Mouse (Mus musculus): ENCODE measurements around the gene Fastkd3. TPM values are rescaled to one million over a fixed set of nuclear protein-coding genes. Genes with fewer than 3 reads are reported as not detected.

Fastkd3 gene
- polyA plus RNA-seq (2012; rRNA removed) = 6.7 and 9.0 TPM in 2 replicates

DNA sequence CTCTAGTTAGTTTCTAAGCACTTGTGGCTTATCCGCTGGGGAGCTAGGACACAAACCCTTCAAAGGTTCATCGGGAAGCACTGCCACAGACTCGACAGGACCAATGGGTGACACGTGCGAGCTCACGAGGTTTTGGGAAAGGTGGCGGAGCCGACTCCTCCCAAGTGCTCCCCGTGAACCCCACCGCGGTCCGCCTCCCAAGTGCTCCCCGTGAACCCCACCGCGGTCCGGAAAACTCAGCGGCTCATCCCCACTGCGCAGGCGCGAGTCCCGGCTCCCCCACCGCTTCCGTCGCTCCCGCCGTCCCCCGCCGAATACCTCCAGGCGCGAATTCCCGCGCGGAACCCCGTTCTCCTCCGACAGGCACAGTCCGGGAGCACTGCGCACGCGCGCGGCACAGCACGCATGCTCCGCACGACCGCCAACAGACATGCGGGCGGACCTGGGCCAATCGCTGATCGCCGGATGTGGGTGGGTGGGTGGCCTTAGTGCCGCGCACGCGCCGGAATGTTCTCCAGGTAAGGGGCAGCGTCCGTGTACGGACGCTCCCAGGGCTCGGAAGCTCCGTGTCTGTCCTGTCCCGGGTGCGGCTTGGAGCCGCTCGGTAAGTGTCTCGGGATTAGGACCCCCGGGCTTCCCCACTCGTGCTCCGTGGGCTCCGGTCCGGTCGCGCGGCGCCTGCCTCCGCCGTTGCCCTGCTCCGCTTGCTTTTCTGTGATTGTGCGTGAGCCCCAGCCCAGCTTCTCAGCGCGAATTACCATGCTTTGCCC is at the start of gene Fastkd3, which contains the start of gene Mtrr:
Fastkd3 (plus strand) TSS at position 488 of the 770 bp plus-strand sequence.
Mtrr (minus strand) TSS at position 403 of the 770 bp plus-strand sequence.

DNA sequence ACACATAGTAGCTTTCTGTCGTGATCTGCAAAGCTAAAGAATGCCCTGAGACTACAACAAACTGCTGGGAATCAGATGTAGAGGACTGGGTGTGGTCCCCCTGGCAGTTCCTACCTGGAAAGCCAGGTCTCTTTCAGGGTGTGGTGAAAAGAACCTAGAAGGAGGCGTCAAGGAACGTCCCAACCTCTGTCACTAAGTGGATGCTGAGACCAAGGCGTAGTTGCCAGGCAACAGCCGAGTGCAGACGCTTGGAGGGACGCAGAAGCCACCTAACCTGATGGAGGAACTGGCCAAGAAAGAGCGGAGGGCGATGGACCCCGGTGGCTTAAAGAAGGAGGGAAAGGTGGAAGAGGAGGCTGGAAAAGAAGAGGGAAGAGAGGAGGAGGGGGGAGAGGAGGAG is 15.2 kb downstream of the Fastkd3 start, which contains the start of gene 1700001L19Rik:
1700001L19Rik (plus strand) TSS at position 223 of the 400 bp plus-strand sequence.

Other genes with a start within 250 kb of the Fastkd3 start
- gene Mtrr, start 85 bp upstream of the Fastkd3 start, polyA plus RNA-seq (2012; rRNA removed) = 5.6 and 6.9 TPM in 2 replicates
- gene 1700001L19Rik, start 15.2 kb downstream of the Fastkd3 start, polyA plus RNA-seq (2012; rRNA removed) = 0.07 TPM in 1 of 2 replicates, not detected in the other